8 mouse cellular contexts compared by ENCODE assay signal in the genomic region with DNA sequence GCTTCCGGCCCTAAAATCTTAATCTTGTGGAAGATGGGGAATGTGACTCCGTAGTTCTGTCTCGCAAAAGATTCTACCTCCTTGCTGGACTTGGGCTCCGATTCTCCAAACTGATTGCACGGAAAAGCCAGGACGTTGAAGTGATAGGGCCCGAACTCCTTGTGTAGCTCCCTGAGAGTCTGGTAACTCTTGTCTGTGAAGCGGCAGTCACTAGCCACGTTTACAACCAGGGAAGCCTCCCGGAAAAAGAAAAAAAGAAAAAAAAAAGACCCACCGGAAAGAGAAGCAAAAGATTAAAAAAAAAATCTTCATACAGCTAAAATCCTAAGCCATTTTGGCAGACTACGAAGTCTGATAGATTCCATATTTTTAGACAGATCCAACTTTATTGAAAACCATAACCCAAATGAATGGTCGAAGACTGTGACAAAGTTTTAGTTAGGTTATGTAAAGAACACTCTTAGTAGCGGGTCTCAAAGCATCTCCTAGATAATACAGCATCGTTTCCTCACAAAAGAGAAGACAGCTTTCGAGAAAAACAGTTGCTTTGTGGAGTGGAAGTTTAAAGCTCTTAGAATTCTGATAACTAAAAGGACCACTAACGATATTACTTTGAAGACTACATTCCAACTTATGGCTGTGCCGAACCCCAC. TPM values are rescaled to one million over a fixed set of nuclear protein-coding genes. Genes with fewer than 3 reads are reported as not detected.
DNase-seq lines count a peak whose midpoint lies in the region; ATAC-seq lines count a peak whose summit lies in the region.

No protein-coding gene starts in this region.

- no peak overlapping the region for H3K27ac ChIP-seq in forebrain, embryonic 12.5 days
- peak overlapping the region; percentile 85 for H3K27ac ChIP-seq in limb, embryonic 13.5 days
- H3K27ac ChIP-seq in stomach, embryonic 15.5 days, result peak overlapping the region; percentile 78

- ATAC-seq in megakaryocyte, adult 5-6 weeks (ENCODE audit: poor library complexity, severe bottlenecking), result no peak
- no peak for ATAC-seq in forebrain, embryonic 12.5 days (ENCODE audit: low FRiP score)
- no peak for ATAC-seq in limb, embryonic 13.5 days (ENCODE audit: low FRiP score, low read depth)
- ATAC-seq in stomach, embryonic 15.5 days (ENCODE audit: insufficient read depth, low FRiP score, low read depth), result no peak

- H3K4me2 ChIP-seq in forebrain, embryonic 12.5 days, result peak overlapping the region; percentile 53
- peak overlapping the region; percentile 79 for H3K4me2 ChIP-seq in limb, embryonic 13.5 days (replicated peaks)
- H3K4me2 ChIP-seq in stomach, embryonic 15.5 days, result peak overlapping the region; percentile 46

- 22% methylated on average over 18 of the region's 18 CpGs for WGBS in forebrain, embryonic 12.5 days
- WGBS in limb, embryonic 13.5 days, result 10% methylated on average over 18 of the region's 18 CpGs
- 11% methylated on average over 18 of the region's 18 CpGs for WGBS in stomach, embryonic 15.5 days

- no peaks in the 10 kb centered on the region for H3K36me3 ChIP-seq in megakaryocyte, embryonic 14.5 days (replicated peaks; ENCODE audit: low read length)
- peaks cover 5% of the 10 kb centered on the region; the same call in 1 of the 2 replicates for H3K36me3 ChIP-seq in forebrain, embryonic 12.5 days (replicated peaks)
- H3K36me3 ChIP-seq in limb, embryonic 13.5 days, result peaks cover 28% of the 10 kb centered on the region
- H3K36me3 ChIP-seq in stomach, embryonic 15.5 days, result no peaks in the 10 kb centered on the region

- peak overlapping the region; percentile 58 for H3K9ac ChIP-seq in forebrain, embryonic 12.5 days
- peak overlapping the region; percentile 77 for H3K9ac ChIP-seq in limb, embryonic 13.5 days
- H3K9ac ChIP-seq in stomach, embryonic 15.5 days, result peak overlapping the region; percentile 4; the same call in 1 of the 2 replicates

- peak overlapping the region; percentile 87 for H3K4me3 ChIP-seq in megakaryocyte, embryonic 14.5 days (replicated peaks)
- peak overlapping the region; percentile 51 for H3K4me3 ChIP-seq in forebrain, embryonic 12.5 days (replicated peaks)
- peak overlapping the region; percentile 69 for H3K4me3 ChIP-seq in limb, embryonic 13.5 days
- H3K4me3 ChIP-seq in stomach, embryonic 15.5 days (replicated peaks), result peak overlapping the region; percentile 57

- no peak for DNase-seq in right cerebral cortex, postnatal 25 days
- DNase-seq in T-cell, adult 2 months (ENCODE audit: low spot score), result no peak
- no peak for DNase-seq in right cerebral cortex, adult 18-20 months

- no peaks in the 10 kb centered on the region for H3K9me3 ChIP-seq in megakaryocyte, embryonic 14.5 days
- H3K9me3 ChIP-seq in forebrain, embryonic 12.5 days, result no peaks in the 10 kb centered on the region
- H3K9me3 ChIP-seq in limb, embryonic 13.5 days, result no peaks in the 10 kb centered on the region
- no peaks in the 10 kb centered on the region for H3K9me3 ChIP-seq in stomach, embryonic 15.5 days

- H3K4me1 ChIP-seq in megakaryocyte, embryonic 14.5 days, result peaks cover 23% of the 10 kb centered on the region
- H3K4me1 ChIP-seq in forebrain, embryonic 12.5 days, result peaks cover 12% of the 10 kb centered on the region
- H3K4me1 ChIP-seq in limb, embryonic 13.5 days, result peaks cover 11% of the 10 kb centered on the region
- H3K4me1 ChIP-seq in stomach, embryonic 15.5 days, result no peaks in the 10 kb centered on the region

- H3K27me3 ChIP-seq in megakaryocyte, embryonic 14.5 days (replicated peaks), result peaks cover 17% of the 10 kb centered on the region
- H3K27me3 ChIP-seq in forebrain, embryonic 12.5 days, result no peaks in the 10 kb centered on the region
- H3K27me3 ChIP-seq in limb, embryonic 13.5 days, result no peaks in the 10 kb centered on the region
- H3K27me3 ChIP-seq in stomach, embryonic 15.5 days (replicated peaks), result no peaks in the 10 kb centered on the region

RNA-seq across cellular contexts. Expression of gene Gpx8, which starts 0.6 kb away (rescaled TPM):
- polyA plus RNA-seq in megakaryocyte, embryonic 14.5 days (2012; ENCODE audit: insufficient read depth, low replicate concordance), result not detected in 2 replicates
- 0.85 TPM in 1 of 2 replicates, not detected in the other for total RNA-seq in megakaryocyte, adult 5-6 weeks (2015)
- 1.9 TPM in 1 of 2 replicates, not detected in the other for total RNA-seq in megakaryocyte, adult 5-6 weeks (2017)
- polyA plus RNA-seq in forebrain, embryonic 12.5 days (2016; fragmentation: Nextera tagmentation; extraction: Ambion mirVana), result 77.0 and 81.2 TPM in 2 replicates
- polyA plus RNA-seq in limb, embryonic 13.5 days (2015; fragmentation: Nextera tagmentation; extraction: Ambion mirVana), result 201 and 206 TPM in 2 replicates
- polyA plus RNA-seq in stomach, embryonic 15.5 days (2015; fragmentation: Nextera tagmentation; extraction: Ambion mirVana), result 137 and 143 TPM in 2 replicates

RNA-seq across cellular contexts. Expression of gene Cdc20b, which starts 10.7 kb away (rescaled TPM):
- not detected in 2 replicates for polyA plus RNA-seq in megakaryocyte, embryonic 14.5 days (2012; ENCODE audit: insufficient read depth, low replicate concordance)
- total RNA-seq in megakaryocyte, adult 5-6 weeks (2015), result not detected in 2 replicates
- total RNA-seq in megakaryocyte, adult 5-6 weeks (2017), result not detected in 2 replicates
- 0.97 and 1.3 TPM in 2 replicates for polyA plus RNA-seq in forebrain, embryonic 12.5 days (2016; fragmentation: Nextera tagmentation; extraction: Ambion mirVana)
- polyA plus RNA-seq in limb, embryonic 13.5 days (2015; fragmentation: Nextera tagmentation; extraction: Ambion mirVana), result not detected in 2 replicates
- not detected in 2 replicates for polyA plus RNA-seq in stomach, embryonic 15.5 days (2015; fragmentation: Nextera tagmentation; extraction: Ambion mirVana)

RNA-seq across cellular contexts. Expression of gene Mcidas, which starts 51.9 kb away (rescaled TPM):
- not detected in 2 replicates for polyA plus RNA-seq in megakaryocyte, embryonic 14.5 days (2012; ENCODE audit: insufficient read depth, low replicate concordance)
- total RNA-seq in megakaryocyte, adult 5-6 weeks (2015), result not detected in 2 replicates
- not detected in 2 replicates for total RNA-seq in megakaryocyte, adult 5-6 weeks (2017)
- 2.2 and 3.6 TPM in 2 replicates for polyA plus RNA-seq in forebrain, embryonic 12.5 days (2016; fragmentation: Nextera tagmentation; extraction: Ambion mirVana)
- polyA plus RNA-seq in limb, embryonic 13.5 days (2015; fragmentation: Nextera tagmentation; extraction: Ambion mirVana), result not detected in 2 replicates
- polyA plus RNA-seq in stomach, embryonic 15.5 days (2015; fragmentation: Nextera tagmentation; extraction: Ambion mirVana), result 0.21 and 0.35 TPM in 2 replicates

RNA-seq across cellular contexts. Expression of gene Gzma, which starts 55.2 kb away (rescaled TPM):
- polyA plus RNA-seq in megakaryocyte, embryonic 14.5 days (2012; ENCODE audit: insufficient read depth, low replicate concordance), result not detected in 2 replicates
- 14.6 and 29.7 TPM in 2 replicates for total RNA-seq in megakaryocyte, adult 5-6 weeks (2015)
- 20.3 and 49.5 TPM in 2 replicates for total RNA-seq in megakaryocyte, adult 5-6 weeks (2017)
- polyA plus RNA-seq in forebrain, embryonic 12.5 days (2016; fragmentation: Nextera tagmentation; extraction: Ambion mirVana), result not detected in 2 replicates
- polyA plus RNA-seq in limb, embryonic 13.5 days (2015; fragmentation: Nextera tagmentation; extraction: Ambion mirVana), result not detected in 2 replicates
- polyA plus RNA-seq in stomach, embryonic 15.5 days (2015; fragmentation: Nextera tagmentation; extraction: Ambion mirVana), result 1.3 and 1.8 TPM in 2 replicates

RNA-seq across cellular contexts. Expression of gene Ccno, which starts 58.0 kb away (rescaled TPM):
- 0.67 TPM in 1 of 2 replicates, not detected in the other for polyA plus RNA-seq in megakaryocyte, embryonic 14.5 days (2012; ENCODE audit: insufficient read depth, low replicate concordance)
- total RNA-seq in megakaryocyte, adult 5-6 weeks (2015), result 2.8 and 4.7 TPM in 2 replicates
- total RNA-seq in megakaryocyte, adult 5-6 weeks (2017), result 4.1 and 5.9 TPM in 2 replicates
- 4.4 and 7.2 TPM in 2 replicates for polyA plus RNA-seq in forebrain, embryonic 12.5 days (2016; fragmentation: Nextera tagmentation; extraction: Ambion mirVana)
- polyA plus RNA-seq in limb, embryonic 13.5 days (2015; fragmentation: Nextera tagmentation; extraction: Ambion mirVana), result 0.23 and 0.29 TPM in 2 replicates
- polyA plus RNA-seq in stomach, embryonic 15.5 days (2015; fragmentation: Nextera tagmentation; extraction: Ambion mirVana), result 0.50 and 0.67 TPM in 2 replicates

Comparison
In these comparisons a context has a peak if more than half of its experiments do, and no peak if none do; other contexts are left out.
1. H3K9ac ChIP-seq: peak in every context shown above with its lines; median percentile 77 in limb, embryonic 13.5 days; 58 in forebrain, embryonic 12.5 days; 4 in stomach, embryonic 15.5 days.
2. RNA of gene Gpx8, which starts 0.6 kb away (polyA plus RNA-seq): 201 to 206 TPM in limb, embryonic 13.5 days, 137 to 143 TPM in stomach, embryonic 15.5 days and 77.0 to 81.2 TPM in forebrain, embryonic 12.5 days; not detected in megakaryocyte, embryonic 14.5 days; every median in the first group is over 10 times any median in the second.
3. Peak in every context shown above with its lines, with median percentiles within 50 percentile points of each other: H3K4me3 ChIP-seq and H3K4me2 ChIP-seq.